Mouse (Mus musculus) midbrain, postnatal 0 days (tissue): ENCODE measurements at regions not wholly inside any gene's neighbourhood (a gene's known extent, or its start where the extent isn't known, plus 50 kb on each side); places are given as distances from the start of the nearest gene placed in this dataset.

Experiments
- ATAC-seq: fragments of 200-750 bp; cut with Nextera tagmentation; 2 replicates; pipeline ENCODE4 v1.8.0; 2017; ENCODE audit warnings: moderate number of reproducible peaks, mild to moderate bottlenecking, moderate TSS enrichment, moderate library complexity; ENCODE audit not compliant: low FRiP score
- DNase-seq: peaks from one replicate; pipeline ENCODE4 v3.0.0-alpha.2; 2015; ENCODE audit warnings: low spot score
- H3K27ac ChIP-seq: fragments of 300-500 bp; sonication (generic); 2 replicates; pipeline ENCODE4 v1.5.1; 2014; ENCODE audit warnings: low read depth, mild to moderate bottlenecking, low read length, mixed read lengths
- H3K27me3 ChIP-seq: fragments of 300-500 bp; sonication (generic); 2 replicates; pipeline ENCODE4 v1.6.1; 2014; ENCODE audit warnings: low read length, control low read depth, mixed read lengths; ENCODE audit not compliant: insufficient read depth
- H3K36me3 ChIP-seq: fragments of 300-500 bp; sonication (generic); 2 replicates; pipeline ENCODE4 v1.6.1; 2014; ENCODE audit warnings: low read length, control low read depth, mixed read lengths; ENCODE audit not compliant: insufficient read depth
- H3K4me1 ChIP-seq: fragments of 300-500 bp; sonication (generic); 2 replicates; pipeline ENCODE4 v1.6.1; 2014; ENCODE audit warnings: mild to moderate bottlenecking, control low read depth, antibody characterized with exemption, low read length, mixed read lengths; ENCODE audit not compliant: insufficient read depth
- H3K4me2 ChIP-seq: fragments of 300-500 bp; sonication (generic); 2 replicates; pipeline ENCODE4 v1.6.1; 2014; ENCODE audit warnings: low read depth, mild to moderate bottlenecking, low read length, mixed read lengths; ENCODE audit not compliant: poor library complexity, severe bottlenecking
- H3K4me3 ChIP-seq: fragments of 300-500 bp; sonication (generic); 2 replicates; pipeline ENCODE4 v1.5.1; 2014; ENCODE audit warnings: low read depth, mild to moderate bottlenecking, low read length, moderate library complexity
- H3K9ac ChIP-seq: fragments of 300-500 bp; sonication (generic); replicated peaks from 2 replicates; pipeline ENCODE4 v1.6.1; 2014; ENCODE audit warnings: mild to moderate bottlenecking, low read length, moderate library complexity, mixed read lengths; ENCODE audit not compliant: poor library complexity, severe bottlenecking
- H3K9me3 ChIP-seq: fragments of 300-500 bp; sonication (generic); 2 replicates; pipeline ENCODE4 v1.6.1; 2016; ENCODE audit warnings: low read length, control low read depth
- CTCF ChIP-seq: IDR thresholded peaks from 2 replicates; pipeline ENCODE4 v1.5.1; 2016; ENCODE audit warnings: antibody characterized with exemption, mild to moderate bottlenecking
- WGBS: fragments of 180-500 bp; shearing (Covaris S2); extraction: QIAGEN DNeasy Blood & Tissue Kit; methylation state at CpG from one replicate; pipeline ENCODE4 v1.1.7; 2014; 5-methylcytosine and 5-hydroxymethylcytosine counted together

- Histone ChIP-seq H3K4me2 (no peak overlapping the region), H3K4me3 (no peak overlapping the region), H3K9ac (no peak overlapping the region), H3K27me3 (no peaks in the 10 kb centered on the region), H3K4me1 (no peaks in the 10 kb centered on the region), H3K36me3 (no peaks in the 10 kb centered on the region), H3K27ac (no peak overlapping the region), H3K9me3 (no peaks in the 10 kb centered on the region)
- TF ChIP-seq CTCF, result no peak
- DNase-seq (no peak), ATAC-seq (no peak)
- 74% methylated on average over 8 of the region's 8 CpGs for WGBS
Observed at GRCm38 (mm10) chr14:76615603-76616366, 59.1 kb upstream of the Serp2 start.

GRCm38 (mm10) chr14:76615182-76615581, 58.5 kb upstream of the Serp2 start:
- no peak overlapping the region for H3K27ac ChIP-seq
- 87% methylated on average over 11 of the region's 11 CpGs for WGBS
- H3K36me3 ChIP-seq, result no peaks in the 10 kb centered on the region
- no peaks in the 10 kb centered on the region for H3K9me3 ChIP-seq
- no peaks in the 10 kb centered on the region for H3K27me3 ChIP-seq
- no peak overlapping the region for H3K9ac ChIP-seq
- H3K4me1 ChIP-seq, result no peaks in the 10 kb centered on the region
- no peak for TF ChIP-seq CTCF
- DNase-seq (no peak), ATAC-seq (no peak)
- H3K4me2 ChIP-seq, result no peak overlapping the region
- no peak overlapping the region for H3K4me3 ChIP-seq

- WGBS, result 85% methylated on average over 5 of the region's 5 CpGs
- ATAC-seq, result no peak
- Histone ChIP-seq H3K4me3 (no peak overlapping the region), H3K27me3 (no peaks in the 10 kb centered on the region), H3K9ac (no peak overlapping the region), H3K4me1 (no peaks in the 10 kb centered on the region), H3K4me2 (no peak overlapping the region), H3K9me3 (no peaks in the 10 kb centered on the region), H3K27ac (no peak overlapping the region), H3K36me3 (no peaks in the 10 kb centered on the region)
- DNase-seq, result no peak
- TF ChIP-seq CTCF, result no peak
Observed at GRCm38 (mm10) chr14:76614682-76615081, 58.0 kb upstream of the Serp2 start.

- Histone ChIP-seq H3K4me2 (no peak overlapping the region), H3K27me3 (no peaks in the 10 kb centered on the region), H3K9me3 (no peaks in the 10 kb centered on the region), H3K9ac (no peak overlapping the region), H3K4me3 (no peak overlapping the region), H3K27ac (no peak overlapping the region), H3K4me1 (no peaks in the 10 kb centered on the region), H3K36me3 (no peaks in the 10 kb centered on the region)
- WGBS, result 92% methylated on average over 6 of the region's 6 CpGs
- no peak for TF ChIP-seq CTCF
- ATAC-seq (no peak), DNase-seq (no peak)
Observed at GRCm38 (mm10) chr14:76613604-76614003, 56.9 kb upstream of the Serp2 start.

DNA sequence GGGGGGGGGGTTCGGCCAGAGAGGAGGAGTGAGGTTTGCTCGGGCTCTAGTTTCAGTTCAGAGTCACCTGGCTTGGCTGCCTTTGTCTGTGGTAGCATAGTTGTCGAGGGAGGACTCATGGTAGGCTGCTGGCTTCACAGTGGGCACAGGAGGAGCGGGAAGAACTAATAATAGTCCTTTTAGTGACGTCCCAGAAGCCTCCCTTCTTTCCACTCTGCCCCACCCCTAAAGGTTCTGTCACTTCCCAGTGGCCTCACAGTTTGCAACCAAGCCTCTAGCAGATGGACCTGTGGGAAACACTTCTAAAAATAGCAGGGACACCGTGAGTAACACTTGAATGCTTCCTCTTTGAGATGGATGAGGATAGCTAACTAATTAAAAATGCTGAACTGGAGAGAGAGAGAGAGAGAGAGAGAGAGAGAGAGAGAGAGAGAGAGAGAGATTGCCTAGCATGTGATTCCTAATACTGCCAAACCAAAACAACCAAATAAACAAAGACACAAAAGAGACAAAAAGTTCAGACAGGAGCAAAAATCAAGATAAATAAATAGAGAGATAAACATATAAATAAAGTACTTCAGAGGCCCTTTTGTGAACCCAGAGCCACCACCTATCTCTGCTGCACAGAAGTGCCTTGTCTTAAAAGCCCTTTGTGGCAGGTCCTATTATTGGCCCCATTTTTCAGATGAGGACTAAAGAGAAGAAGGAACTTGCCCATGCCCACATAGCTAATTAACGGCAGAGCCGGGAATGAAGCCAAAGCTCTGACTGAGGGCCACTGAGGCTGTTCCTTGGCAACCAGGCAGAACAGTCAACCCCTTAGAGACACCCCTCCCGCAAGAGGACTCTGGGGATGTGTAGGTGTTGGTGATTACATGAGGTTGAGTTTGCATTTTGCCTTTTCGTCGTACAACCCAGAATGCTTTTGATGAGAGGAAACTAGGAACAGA, 54.0 kb upstream of the Serp2 start:
- TF ChIP-seq CTCF, result no peak
- DNase-seq (peak; percentile 72), ATAC-seq (no peak)
- Histone ChIP-seq H3K9ac (no peak overlapping the region), H3K36me3 (no peaks in the 10 kb centered on the region), H3K4me3 (no peak overlapping the region), H3K4me2 (no peak overlapping the region), H3K27me3 (no peaks in the 10 kb centered on the region), H3K4me1 (no peaks in the 10 kb centered on the region), H3K27ac (no peak overlapping the region), H3K9me3 (no peaks in the 10 kb centered on the region)
- 39% methylated on average over 11 of the region's 11 CpGs for WGBS
